ENCODE assay signal across 9 mouse cellular contexts in the genomic region with DNA sequence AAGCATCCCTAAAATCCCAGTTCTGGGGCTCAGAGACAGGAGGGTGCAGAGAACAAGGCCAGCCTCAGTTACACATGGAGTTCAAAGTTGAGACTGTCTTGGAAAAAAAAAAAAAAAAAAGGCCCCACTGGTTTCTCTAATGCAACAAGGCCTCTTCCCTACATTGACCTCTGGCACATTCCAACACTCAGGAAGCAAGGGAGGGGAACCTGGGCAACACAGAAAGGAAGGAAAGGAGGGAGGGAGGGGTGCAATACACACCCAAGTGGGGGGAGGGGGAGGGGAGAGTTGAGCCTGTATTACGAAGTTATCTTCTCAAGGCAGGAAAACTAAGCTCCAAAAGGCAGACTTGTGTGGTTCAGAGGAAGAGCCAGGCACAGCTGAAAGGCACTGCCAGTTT. TPM values are rescaled to one million over a fixed set of nuclear protein-coding genes. Genes with fewer than 3 reads are reported as not detected.
DNase-seq lines count a peak whose midpoint lies in the region; ATAC-seq and TF ChIP-seq lines count a peak whose summit lies in the region.
"Had no signal": no experiment of that assay in that cellular context is flagged by ENCODE, and none has a peak within 500 bp of the region (broad histone marks: within the 10 kb centered on the region; RNA-seq: fewer than 3 reads in every experiment).

No protein-coding gene starts in this region.

- H3K36me3 ChIP-seq in hindbrain, embryonic 10.5 days, result no peaks in the 10 kb centered on the region
- H3K36me3 ChIP-seq in hindbrain, embryonic 12.5 days, result no peaks in the 10 kb centered on the region
- no peaks in the 10 kb centered on the region for H3K36me3 ChIP-seq in embryonic facial prominence, embryonic 12.5 days
- H3K36me3 ChIP-seq in hindbrain, postnatal 0 days (ENCODE audit: insufficient read depth, low read length), result no peaks in the 10 kb centered on the region

- H3K4me2 ChIP-seq in hindbrain, embryonic 12.5 days (replicated peaks), result no peak overlapping the region
- no peak overlapping the region for H3K4me2 ChIP-seq in embryonic facial prominence, embryonic 12.5 days (replicated peaks)
- no peak overlapping the region for H3K4me2 ChIP-seq in hindbrain, postnatal 0 days (ENCODE audit: low read depth, low read length)

- ATAC-seq in hindbrain, embryonic 12.5 days (ENCODE audit: low FRiP score), result no peak
- 0 out of 2 replicates have a peak, but pooled peaks have one; percentile 47 for ATAC-seq in embryonic facial prominence, embryonic 12.5 days (ENCODE audit: insufficient number of reproducible peaks, insufficient read depth, low FRiP score, low TSS enrichment)
- no peak for ATAC-seq in hindbrain, postnatal 0 days

- H3K4me1 ChIP-seq in hindbrain, embryonic 10.5 days (replicated peaks), result peaks cover 33% of the 10 kb centered on the region
- peaks cover 15% of the 10 kb centered on the region for H3K4me1 ChIP-seq in hindbrain, embryonic 12.5 days
- H3K4me1 ChIP-seq in embryonic facial prominence, embryonic 12.5 days, result peaks cover 13% of the 10 kb centered on the region
- H3K4me1 ChIP-seq in hindbrain, postnatal 0 days (ENCODE audit: insufficient read depth, low read length), result peaks cover 4% of the 10 kb centered on the region

- peak; percentile 46 for DNase-seq in hindbrain, embryonic 10.5 days (ENCODE audit: low spot score)
- peak; percentile 8 for DNase-seq in hindbrain, postnatal 0 days (ENCODE audit: low spot score)
- peak; percentile 74 for DNase-seq in lung, postnatal 25 days (ENCODE audit: low spot score)
- no peak for DNase-seq in cerebellum, postnatal 25 days
- DNase-seq in thymus, postnatal 0 days (ENCODE audit: low spot score), result no peak
- DNase-seq in spleen, adult 12 weeks (ENCODE audit: low spot score), result no peak

- no peaks in the 10 kb centered on the region for H3K27me3 ChIP-seq in hindbrain, embryonic 10.5 days (ENCODE audit: insufficient read depth, poor library complexity, severe bottlenecking)
- no peaks in the 10 kb centered on the region for H3K27me3 ChIP-seq in hindbrain, embryonic 12.5 days
- no peaks in the 10 kb centered on the region for H3K27me3 ChIP-seq in embryonic facial prominence, embryonic 12.5 days
- no peaks in the 10 kb centered on the region for H3K27me3 ChIP-seq in hindbrain, postnatal 0 days (ENCODE audit: insufficient read depth, low read length)

- H3K4me3 ChIP-seq in hindbrain, embryonic 10.5 days, result no peak overlapping the region
- no peak overlapping the region for H3K4me3 ChIP-seq in hindbrain, embryonic 12.5 days
- H3K4me3 ChIP-seq in embryonic facial prominence, embryonic 12.5 days, result no peak overlapping the region
- H3K4me3 ChIP-seq in hindbrain, postnatal 0 days (ENCODE audit: low read length), result no peak overlapping the region

- H3K9me3 ChIP-seq in hindbrain, embryonic 10.5 days, result peaks cover 2% of the 10 kb centered on the region; the same call in 1 of the 2 replicates
- H3K9me3 ChIP-seq in hindbrain, embryonic 12.5 days (replicated peaks), result no peaks in the 10 kb centered on the region
- H3K9me3 ChIP-seq in embryonic facial prominence, embryonic 12.5 days, result no peaks in the 10 kb centered on the region
- no peaks in the 10 kb centered on the region for H3K9me3 ChIP-seq in hindbrain, postnatal 0 days (ENCODE audit: low read length)

- no peak for TF ChIP-seq CTCF in hindbrain, postnatal 0 days (IDR thresholded peaks at IDR 0.05; ENCODE audit: low read depth)

- WGBS in hindbrain, embryonic 10.5 days, result 12% methylated on average over 1 of the region's 1 CpGs
- WGBS in hindbrain, embryonic 12.5 days, result 11% methylated on average over 1 of the region's 1 CpGs
- 0% methylated on average over 1 of the region's 1 CpGs for WGBS in embryonic facial prominence, embryonic 12.5 days
- WGBS in hindbrain, postnatal 0 days, result 13% methylated on average over 1 of the region's 1 CpGs

- H3K27ac ChIP-seq in hindbrain, embryonic 10.5 days, result peak overlapping the region; percentile 91
- no peak overlapping the region; the same call in 1 of the 2 replicates for H3K27ac ChIP-seq in hindbrain, embryonic 12.5 days
- H3K27ac ChIP-seq in embryonic facial prominence, embryonic 12.5 days, result peak overlapping the region; percentile 54
- peak overlapping the region; percentile 68; the same call in 1 of the 2 replicates for H3K27ac ChIP-seq in hindbrain, postnatal 0 days

- no peak overlapping the region for H3K9ac ChIP-seq in hindbrain, embryonic 12.5 days
- no peak overlapping the region for H3K9ac ChIP-seq in embryonic facial prominence, embryonic 12.5 days
- H3K9ac ChIP-seq in hindbrain, postnatal 0 days (replicated peaks; ENCODE audit: low read length), result no peak overlapping the region

RNA-seq across cellular contexts. Expression of gene Fam189a2, which starts 13.4 kb away (rescaled TPM):
- 0.60 and 0.98 TPM in 2 replicates for polyA plus RNA-seq in hindbrain, embryonic 10.5 days (2016; fragmentation: Nextera tagmentation; extraction: Ambion mirVana)
- polyA plus RNA-seq in hindbrain, embryonic 12.5 days (2016; fragmentation: Nextera tagmentation; extraction: Ambion mirVana), result 0.57 and 0.88 TPM in 2 replicates
- 0.55 and 0.59 TPM in 2 replicates for polyA plus RNA-seq in embryonic facial prominence, embryonic 12.5 days (2016; fragmentation: Nextera tagmentation; extraction: Ambion mirVana)
- 12.8 and 16.9 TPM in 2 replicates for total RNA-seq in hindbrain, postnatal 0 days (2014; rRNA removed)
- polyA plus RNA-seq in hindbrain, postnatal 0 days (2015; fragmentation: Nextera tagmentation; extraction: Ambion mirVana), result 2.7 and 2.9 TPM in 2 replicates
- 0.35 and 0.44 TPM in 2 replicates for polyA plus RNA-seq in thymus, postnatal 0 days (2015; fragmentation: Nextera tagmentation; extraction: Ambion mirVana)
- total RNA-seq: neutrophil, adult 5-6 weeks had no signal

Comparison
In these comparisons a context has a peak if more than half of its experiments do, and no peak if none do; other contexts are left out.
1. DNase-seq: peak in hindbrain, embryonic 10.5 days (single experiment), hindbrain, postnatal 0 days (single experiment) and lung, postnatal 25 days (single experiment); none in cerebellum, postnatal 25 days (0 of 2), thymus, postnatal 0 days (single experiment) and spleen, adult 12 weeks (single experiment).